Mouse (Mus musculus) forebrain, embryonic 15.5 days (tissue): ENCODE results near the gene Pmfbp1. TPM values are rescaled to one million over a fixed set of nuclear protein-coding genes. Genes with fewer than 3 reads are reported as not detected.

Experiments used
- ATAC-seq: fragments of 200-750 bp; cut with Nextera tagmentation; replicated peaks from 2 replicates; pipeline ENCODE4 v1.8.0; 2017; ENCODE audit warnings: mild to moderate bottlenecking, moderate TSS enrichment, moderate library complexity
- H3K27ac ChIP-seq: fragments of 300-500 bp; sonication (generic); replicated peaks from 2 replicates; pipeline ENCODE4 v1.5.1; 2015; ENCODE audit warnings: mild to moderate bottlenecking, inconsistent platforms
- H3K27me3 ChIP-seq: fragments of 300-500 bp; sonication (generic); 2 replicates; pipeline ENCODE4 v1.6.1; 2015; ENCODE audit warnings: inconsistent platforms
- H3K36me3 ChIP-seq: fragments of 300-500 bp; sonication (generic); 2 replicates; pipeline ENCODE4 v1.6.1; 2015; ENCODE audit warnings: mild to moderate bottlenecking, inconsistent platforms
- H3K4me1 ChIP-seq: fragments of 300-500 bp; sonication (generic); 2 replicates; pipeline ENCODE4 v1.6.1; 2015; ENCODE audit warnings: inconsistent platforms
- H3K4me2 ChIP-seq: fragments of 300-500 bp; sonication (generic); replicated peaks from 2 replicates; pipeline ENCODE4 v1.6.1; 2015; ENCODE audit warnings: mild to moderate bottlenecking, inconsistent platforms
- H3K4me3 ChIP-seq: fragments of 300-500 bp; sonication (generic); 2 replicates; pipeline ENCODE4 v1.5.1; 2015; ENCODE audit warnings: mild to moderate bottlenecking, inconsistent platforms
- H3K9ac ChIP-seq: fragments of 300-500 bp; sonication (generic); replicated peaks from 2 replicates; pipeline ENCODE4 v1.6.1; 2015; ENCODE audit warnings: mild to moderate bottlenecking, inconsistent platforms
- H3K9me3 ChIP-seq: fragments of 300-500 bp; sonication (generic); 2 replicates; pipeline ENCODE4 v1.6.1; 2016; ENCODE audit warnings: inconsistent platforms
- WGBS: fragments of 180-500 bp; shearing (Covaris S2); methylation state at CpG from one replicate; pipeline ENCODE4 v1.1.7; 2015; ENCODE audit warnings: mixed read lengths; 5-methylcytosine and 5-hydroxymethylcytosine counted together
- polyA plus RNA-seq: library from polyadenylated mRNA; unstranded; fragments of >200 nt; fragmentation: Nextera tagmentation; extraction: Ambion mirVana; gene quantifications from 2 replicates; pipeline ENCODE4 v1.2.1, GENCODE M21; 2015

Pmfbp1 gene
- polyA plus RNA-seq, 1 experiment from 2014 or later = 0.29 TPM

- 77% methylated on average over 11 of the region's 11 CpGs for WGBS
- ATAC-seq = no peak
- Histone ChIP-seq H3K4me2 (no peak overlapping the region), H3K36me3 (no peaks in the 10 kb centered on the region), H3K9me3 (no peaks in the 10 kb centered on the region), H3K27ac (no peak overlapping the region), H3K4me3 (no peak overlapping the region), H3K4me1 (peaks cover 64% of the 10 kb centered on the region), H3K9ac (no peak overlapping the region), H3K27me3 (0 out of 2 replicates have a peak, but pooled peaks cover 7% of the 10 kb centered on the region)
Measured at GRCm38 (mm10) chr8:109468112-109468511, 25.7 kb upstream of the Pmfbp1 start.

- no peak for ATAC-seq
- no peak overlapping the region for H3K9ac ChIP-seq
- no peaks in the 10 kb centered on the region for H3K9me3 ChIP-seq
- H3K4me1 ChIP-seq = peaks cover 34% of the 10 kb centered on the region
- H3K27ac ChIP-seq = no peak overlapping the region
- H3K4me3 ChIP-seq = no peak overlapping the region
- H3K36me3 ChIP-seq = no peaks in the 10 kb centered on the region
- no peak overlapping the region for H3K4me2 ChIP-seq
- H3K27me3 ChIP-seq = 0 out of 2 replicates have a peak, but pooled peaks cover 7% of the 10 kb centered on the region
- 87% methylated on average over 6 of the region's 6 CpGs for WGBS
Measured at GRCm38 (mm10) chr8:109471876-109472275, 22.0 kb upstream of the Pmfbp1 start.

GRCm38 (mm10) chr8:109472400-109472799, 21.4 kb upstream of the Pmfbp1 start:
- Histone ChIP-seq H3K9ac (no peak overlapping the region), H3K4me1 (peaks cover 30% of the 10 kb centered on the region), H3K36me3 (no peaks in the 10 kb centered on the region), H3K4me3 (no peak overlapping the region), H3K4me2 (no peak overlapping the region), H3K27ac (no peak overlapping the region), H3K9me3 (no peaks in the 10 kb centered on the region), H3K27me3 (0 out of 2 replicates have a peak, but pooled peaks cover 7% of the 10 kb centered on the region)
- no peak for ATAC-seq
- WGBS = 91% methylated on average over 8 of the region's 8 CpGs

- WGBS = 33% methylated on average over 14 of the region's 14 CpGs
- Histone ChIP-seq H3K27me3 (no peaks in the 10 kb centered on the region), H3K9me3 (no peaks in the 10 kb centered on the region), H3K4me3 (no peak overlapping the region), H3K9ac (no peak overlapping the region), H3K27ac (no peak overlapping the region), H3K4me1 (peaks cover 9% of the 10 kb centered on the region), H3K4me2 (no peak overlapping the region), H3K36me3 (no peaks in the 10 kb centered on the region)
- ATAC-seq = no peak
Measured at GRCm38 (mm10) chr8:109474442-109475121, 19.2 kb upstream of the Pmfbp1 start.

GRCm38 (mm10) chr8:109475436-109475835, 18.4 kb upstream of the Pmfbp1 start:
- Histone ChIP-seq H3K4me1 (peaks cover 6% of the 10 kb centered on the region; the same call in 1 of the 2 replicates), H3K27ac (no peak overlapping the region), H3K27me3 (no peaks in the 10 kb centered on the region), H3K4me2 (no peak overlapping the region), H3K9me3 (no peaks in the 10 kb centered on the region), H3K4me3 (no peak overlapping the region), H3K9ac (no peak overlapping the region), H3K36me3 (no peaks in the 10 kb centered on the region)
- 34% methylated on average over 4 of the region's 4 CpGs for WGBS
- no peak for ATAC-seq

- Histone ChIP-seq H3K27ac (no peak overlapping the region), H3K36me3 (no peaks in the 10 kb centered on the region), H3K4me1 (peaks cover 6% of the 10 kb centered on the region; the same call in 1 of the 2 replicates), H3K9me3 (no peaks in the 10 kb centered on the region), H3K27me3 (no peaks in the 10 kb centered on the region), H3K4me2 (no peak overlapping the region), H3K9ac (no peak overlapping the region), H3K4me3 (no peak overlapping the region)
- no peak for ATAC-seq
- WGBS = 83% methylated on average over 6 of the region's 6 CpGs
Measured at GRCm38 (mm10) chr8:109478586-109478985, 15.2 kb upstream of the Pmfbp1 start.

- no peaks in the 10 kb centered on the region for H3K4me1 ChIP-seq
- no peaks in the 10 kb centered on the region for H3K9me3 ChIP-seq
- no peaks in the 10 kb centered on the region for H3K27me3 ChIP-seq
- 90% methylated on average over 11 of the region's 11 CpGs for WGBS
- H3K4me2 ChIP-seq = no peak overlapping the region
- H3K27ac ChIP-seq = no peak overlapping the region
- no peaks in the 10 kb centered on the region for H3K36me3 ChIP-seq
- no peak for ATAC-seq
- H3K4me3 ChIP-seq = no peak overlapping the region
- H3K9ac ChIP-seq = no peak overlapping the region
Measured at GRCm38 (mm10) chr8:109484741-109485140, 9.1 kb upstream of the Pmfbp1 start.

- H3K27ac ChIP-seq = no peak overlapping the region
- no peak overlapping the region for H3K4me3 ChIP-seq
- H3K9ac ChIP-seq = no peak overlapping the region
- H3K9me3 ChIP-seq = no peaks in the 10 kb centered on the region
- no peaks in the 10 kb centered on the region for H3K27me3 ChIP-seq
- 43% methylated on average over 6 of the region's 6 CpGs for WGBS
- no peaks in the 10 kb centered on the region for H3K36me3 ChIP-seq
- no peak for ATAC-seq
- no peak overlapping the region for H3K4me2 ChIP-seq
- H3K4me1 ChIP-seq = no peaks in the 10 kb centered on the region
Measured at GRCm38 (mm10) chr8:109485530-109485929, 8.3 kb upstream of the Pmfbp1 start.

GRCm38 (mm10) chr8:109492785-109493184, 1.0 kb upstream of the Pmfbp1 start:
- WGBS = 93% methylated on average over 6 of the region's 6 CpGs
- no peaks in the 10 kb centered on the region for H3K4me1 ChIP-seq
- no peak overlapping the region for H3K4me2 ChIP-seq
- no peaks in the 10 kb centered on the region for H3K36me3 ChIP-seq
- no peaks in the 10 kb centered on the region for H3K9me3 ChIP-seq
- H3K27me3 ChIP-seq = no peaks in the 10 kb centered on the region
- ATAC-seq = no peak
- H3K4me3 ChIP-seq = no peak overlapping the region
- H3K9ac ChIP-seq = no peak overlapping the region
- no peak overlapping the region for H3K27ac ChIP-seq

GRCm38 (mm10) chr8:109494601-109495000, 774 bp downstream of the Pmfbp1 start:
- WGBS = 60% methylated on average over 2 of the region's 2 CpGs

GRCm38 (mm10) chr8:109497431-109497830, 3.6 kb downstream of the Pmfbp1 start:
- ATAC-seq = no peak

More at GRCm38 (mm10) chr8:109494601-109495000, 774 bp downstream of the Pmfbp1 start:
- Histone ChIP-seq H3K9ac (no peak overlapping the region), H3K9me3 (no peaks in the 10 kb centered on the region), H3K27me3 (no peaks in the 10 kb centered on the region), H3K4me1 (peaks cover 3% of the 10 kb centered on the region; the same call in 1 of the 2 replicates), H3K4me2 (no peak overlapping the region), H3K27ac (no peak overlapping the region), H3K36me3 (no peaks in the 10 kb centered on the region), H3K4me3 (no peak overlapping the region)
- ATAC-seq = no peak

GRCm38 (mm10) chr8:109499009-109499717, 5.3 kb downstream of the Pmfbp1 start:
- H3K36me3 ChIP-seq = no peaks in the 10 kb centered on the region
- H3K9ac ChIP-seq = no peak overlapping the region
- no peak overlapping the region for H3K4me2 ChIP-seq
- H3K27ac ChIP-seq = no peak overlapping the region
- WGBS = 73% methylated on average over 16 of the region's 16 CpGs
- no peak overlapping the region for H3K4me3 ChIP-seq
- no peak for ATAC-seq
- no peaks in the 10 kb centered on the region for H3K27me3 ChIP-seq
- peaks cover 3% of the 10 kb centered on the region; the same call in 1 of the 2 replicates for H3K4me1 ChIP-seq
- H3K9me3 ChIP-seq = no peaks in the 10 kb centered on the region

More at GRCm38 (mm10) chr8:109497431-109497830, 3.6 kb downstream of the Pmfbp1 start:
- H3K9me3 ChIP-seq = no peaks in the 10 kb centered on the region
- H3K27me3 ChIP-seq = no peaks in the 10 kb centered on the region
- H3K27ac ChIP-seq = no peak overlapping the region
- H3K36me3 ChIP-seq = no peaks in the 10 kb centered on the region
- WGBS = 32% methylated on average over 5 of the region's 5 CpGs
- H3K9ac ChIP-seq = no peak overlapping the region
- no peak overlapping the region for H3K4me3 ChIP-seq
- no peak overlapping the region for H3K4me2 ChIP-seq
- peaks cover 3% of the 10 kb centered on the region; the same call in 1 of the 2 replicates for H3K4me1 ChIP-seq
